Mouse (Mus musculus) G1E (cell line): ENCODE data around the gene Auts2.

Source experiments
- CTCF ChIP-seq: IDR thresholded peaks from 2 replicates; pipeline ENCODE4 v1.5.1; 2012; ENCODE audit warnings: low read depth, low read length, inconsistent platforms, mixed read lengths
- GATA1 ChIP-seq: IDR thresholded peaks from 2 replicates; pipeline ENCODE4 v1.6.1; 2012; ENCODE audit warnings: borderline replicate concordance, low read length, inconsistent platforms, mixed read lengths
- POLR2AphosphoS5 ChIP-seq: IDR thresholded peaks from 2 replicates; pipeline ENCODE4 v1.6.1; 2012; ENCODE audit warnings: low read depth, low read length, inconsistent platforms; ENCODE audit not compliant: insufficient replicate concordance

DNA sequence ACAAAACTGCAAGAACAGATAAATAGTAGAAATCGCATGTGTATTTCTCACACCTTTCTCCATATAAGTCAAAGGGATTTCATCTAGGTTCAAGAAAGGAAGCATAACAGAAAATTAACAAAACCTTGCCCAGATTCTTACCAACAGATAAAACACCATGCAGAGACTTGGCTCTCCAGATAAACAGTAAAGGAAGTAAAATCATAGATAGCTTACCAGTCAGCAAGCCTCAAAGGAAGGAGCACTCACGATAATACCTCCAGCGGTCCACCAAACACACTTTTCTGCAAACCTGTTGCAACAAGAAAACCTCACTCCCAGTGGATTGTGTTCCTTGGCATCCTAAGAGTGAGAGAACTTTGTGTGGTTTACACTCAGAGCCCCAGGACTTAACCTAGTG is 147.2 kb downstream of the Auts2 start:
- no peak for TF ChIP-seq GATA1
- no peak for TF ChIP-seq CTCF
- no peak for TF ChIP-seq POLR2AphosphoS5
